Mouse (Mus musculus): ENCODE measurements at regions not wholly inside any gene's neighbourhood (a gene's known extent, or its start where the extent isn't known, plus 50 kb on each side); places are given as distances from the start of the nearest gene placed in this dataset.

DNA sequence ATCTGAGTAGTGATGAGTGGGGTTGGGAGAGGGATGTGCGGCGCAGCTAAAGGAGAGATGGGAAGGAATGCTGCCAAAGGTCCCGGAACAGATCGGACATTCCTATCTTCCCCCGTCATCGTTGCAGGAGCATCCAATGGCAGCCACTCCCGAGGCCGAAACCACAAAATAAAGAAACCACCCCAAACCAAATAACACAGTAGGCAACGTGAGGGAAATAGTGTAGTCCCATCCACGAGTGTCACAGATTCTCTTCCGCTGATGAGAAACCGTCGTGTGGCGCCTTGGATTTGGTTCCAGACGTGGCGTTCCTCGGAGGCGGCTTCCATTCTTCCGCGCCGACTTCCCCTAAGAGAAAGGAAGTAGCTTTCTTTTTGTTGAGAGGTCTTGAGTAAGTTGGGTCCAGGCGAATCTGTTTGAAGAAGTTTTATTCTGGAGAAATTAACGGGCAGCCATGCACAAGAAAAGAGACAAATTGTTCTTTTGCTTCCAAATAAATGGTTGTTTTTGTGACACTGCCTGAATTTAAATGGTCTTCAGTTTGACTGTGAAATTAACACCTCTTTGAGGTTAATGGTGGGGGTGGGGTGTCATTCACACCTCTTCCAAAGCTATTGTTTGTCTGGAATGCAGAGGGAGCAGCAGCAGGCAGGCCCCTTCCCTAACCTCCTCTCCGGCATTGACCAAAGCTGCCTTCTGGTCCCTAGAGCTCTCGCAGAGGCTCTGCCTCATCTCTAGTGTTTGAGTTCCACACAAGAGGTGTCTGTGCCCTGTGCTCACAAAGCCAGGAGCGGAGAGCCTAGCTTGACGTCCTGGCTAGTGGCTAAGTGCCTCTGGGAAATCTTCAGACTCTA, 88.3 kb upstream of the Eomes start:
- TF ChIP-seq POLR2A (IDR thresholded peaks at IDR 0.05; ENCODE audit: borderline replicate concordance, extremely low read depth, insufficient read depth, insufficient read length, poor library complexity, severe bottlenecking) (no peak), CTCF (IDR thresholded peaks at IDR 0.05; ENCODE audit: borderline replicate concordance, extremely low read depth, insufficient read depth, insufficient read length) (no peak)
- DNase-seq (ENCODE audit: low read depth), result peak; percentile 68

DNA sequence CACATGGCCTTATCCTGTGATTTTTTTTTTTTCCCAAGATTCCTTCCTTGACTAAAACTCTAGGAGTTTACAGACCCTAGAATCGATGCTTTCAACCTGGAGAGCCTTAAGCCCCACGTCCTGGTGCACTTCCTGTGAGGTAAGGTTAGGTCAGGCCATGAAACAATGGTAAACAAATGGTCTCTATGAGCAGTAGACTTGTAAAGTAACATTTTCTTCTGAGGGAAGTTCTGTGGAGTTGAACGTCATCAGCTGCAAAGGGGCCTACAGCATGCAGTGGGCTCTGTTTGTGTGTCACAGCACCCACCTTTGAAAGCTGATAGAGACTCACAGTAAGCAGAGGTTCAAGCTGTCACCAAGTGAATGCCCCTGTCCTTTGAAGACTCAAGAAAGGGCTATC, 87.3 kb upstream of the Eomes start:
- no peak for DNase-seq (ENCODE audit: low read depth)
- no peak for TF ChIP-seq CTCF (IDR thresholded peaks at IDR 0.05; ENCODE audit: borderline replicate concordance, extremely low read depth, insufficient read depth, insufficient read length)
- TF ChIP-seq POLR2A (IDR thresholded peaks at IDR 0.05; ENCODE audit: borderline replicate concordance, extremely low read depth, insufficient read depth, insufficient read length, poor library complexity, severe bottlenecking), result no peak

- no peak for DNase-seq (ENCODE audit: low read depth)
- no peak for TF ChIP-seq CTCF (IDR thresholded peaks at IDR 0.05; ENCODE audit: borderline replicate concordance, extremely low read depth, insufficient read depth, insufficient read length)
- no peak for TF ChIP-seq POLR2A (IDR thresholded peaks at IDR 0.05; ENCODE audit: borderline replicate concordance, extremely low read depth, insufficient read depth, insufficient read length, poor library complexity, severe bottlenecking)
Measured at GRCm38 (mm10) chr9:118391715-118392114, 86.3 kb upstream of the Eomes start.

GRCm38 (mm10) chr9:118392796-118393195, 85.2 kb upstream of the Eomes start:
- TF ChIP-seq CTCF (IDR thresholded peaks at IDR 0.05; ENCODE audit: borderline replicate concordance, extremely low read depth, insufficient read depth, insufficient read length) (no peak), POLR2A (IDR thresholded peaks at IDR 0.05; ENCODE audit: borderline replicate concordance, extremely low read depth, insufficient read depth, insufficient read length, poor library complexity, severe bottlenecking) (no peak)

GRCm38 (mm10) chr9:118393567-118393966, 84.4 kb upstream of the Eomes start:
- DNase-seq (ENCODE audit: low read depth), result no peak
- TF ChIP-seq CTCF (IDR thresholded peaks at IDR 0.05; ENCODE audit: borderline replicate concordance, extremely low read depth, insufficient read depth, insufficient read length) (no peak), POLR2A (IDR thresholded peaks at IDR 0.05; ENCODE audit: borderline replicate concordance, extremely low read depth, insufficient read depth, insufficient read length, poor library complexity, severe bottlenecking) (no peak)

More at GRCm38 (mm10) chr9:118392796-118393195, 85.2 kb upstream of the Eomes start:
- no peak for DNase-seq (ENCODE audit: low read depth)

GRCm38 (mm10) chr9:118396425-118397053, 81.5 kb upstream of the Eomes start:
- DNase-seq (ENCODE audit: low read depth), result no peak
- TF ChIP-seq CTCF (IDR thresholded peaks at IDR 0.05; ENCODE audit: borderline replicate concordance, extremely low read depth, insufficient read depth, insufficient read length) (no peak), POLR2A (IDR thresholded peaks at IDR 0.05; ENCODE audit: borderline replicate concordance, extremely low read depth, insufficient read depth, insufficient read length, poor library complexity, severe bottlenecking) (no peak)

GRCm38 (mm10) chr9:118400520-118400919, 77.5 kb upstream of the Eomes start:
- TF ChIP-seq CTCF (IDR thresholded peaks at IDR 0.05; ENCODE audit: borderline replicate concordance, extremely low read depth, insufficient read depth, insufficient read length) (no peak), POLR2A (IDR thresholded peaks at IDR 0.05; ENCODE audit: borderline replicate concordance, extremely low read depth, insufficient read depth, insufficient read length, poor library complexity, severe bottlenecking) (no peak)
- no peak for DNase-seq (ENCODE audit: low read depth)

DNA sequence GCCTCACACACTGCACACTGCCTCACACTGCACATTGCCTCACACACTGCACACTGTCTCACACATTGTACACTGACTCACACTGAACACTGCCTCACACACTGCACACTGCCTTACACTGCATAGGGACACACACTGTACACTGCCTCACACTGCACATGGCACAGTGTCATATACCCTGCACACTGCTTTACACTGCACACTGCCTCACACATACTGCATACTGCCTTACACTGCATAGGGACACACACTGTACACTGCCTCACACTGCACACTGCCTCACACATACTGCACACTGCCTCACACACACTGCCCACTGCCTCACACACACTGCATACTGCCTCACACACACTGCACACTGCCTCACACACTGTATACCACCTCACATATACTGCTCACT, 76.8 kb upstream of the Eomes start:
- no peak for TF ChIP-seq CTCF (IDR thresholded peaks at IDR 0.05; ENCODE audit: borderline replicate concordance, extremely low read depth, insufficient read depth, insufficient read length)
- no peak for TF ChIP-seq POLR2A (IDR thresholded peaks at IDR 0.05; ENCODE audit: borderline replicate concordance, extremely low read depth, insufficient read depth, insufficient read length, poor library complexity, severe bottlenecking)
- DNase-seq (ENCODE audit: low read depth), result no peak

DNA sequence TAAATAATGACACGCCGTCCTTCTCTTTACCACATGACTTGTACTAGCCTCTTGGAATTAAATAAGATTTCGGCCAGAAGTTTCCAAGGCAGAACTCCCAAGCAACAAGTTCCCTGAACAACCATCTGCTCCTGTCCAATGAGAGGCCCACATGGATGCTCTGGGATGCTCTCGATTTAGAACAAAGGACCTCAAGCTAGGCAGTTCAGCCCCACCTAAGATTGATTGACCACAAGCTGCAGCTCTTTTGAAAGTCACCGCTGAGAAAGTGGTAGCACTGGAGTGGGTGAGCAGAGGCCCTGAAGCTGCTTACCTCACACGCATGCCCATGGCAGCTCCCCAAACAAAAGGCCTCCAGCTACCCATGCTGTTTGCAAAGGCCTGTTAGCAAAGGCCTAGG, 73.1 kb upstream of the Eomes start:
- TF ChIP-seq CTCF (IDR thresholded peaks at IDR 0.05; ENCODE audit: borderline replicate concordance, extremely low read depth, insufficient read depth, insufficient read length) (no peak), POLR2A (IDR thresholded peaks at IDR 0.05; ENCODE audit: borderline replicate concordance, extremely low read depth, insufficient read depth, insufficient read length, poor library complexity, severe bottlenecking) (no peak)
- DNase-seq (ENCODE audit: low read depth), result no peak

GRCm38 (mm10) chr9:118405926-118406518, 72.0 kb upstream of the Eomes start:
- DNase-seq (ENCODE audit: low read depth), result no peak
- TF ChIP-seq POLR2A (IDR thresholded peaks at IDR 0.05; ENCODE audit: borderline replicate concordance, extremely low read depth, insufficient read depth, insufficient read length, poor library complexity, severe bottlenecking) (no peak), CTCF (IDR thresholded peaks at IDR 0.05; ENCODE audit: borderline replicate concordance, extremely low read depth, insufficient read depth, insufficient read length) (no peak)

DNA sequence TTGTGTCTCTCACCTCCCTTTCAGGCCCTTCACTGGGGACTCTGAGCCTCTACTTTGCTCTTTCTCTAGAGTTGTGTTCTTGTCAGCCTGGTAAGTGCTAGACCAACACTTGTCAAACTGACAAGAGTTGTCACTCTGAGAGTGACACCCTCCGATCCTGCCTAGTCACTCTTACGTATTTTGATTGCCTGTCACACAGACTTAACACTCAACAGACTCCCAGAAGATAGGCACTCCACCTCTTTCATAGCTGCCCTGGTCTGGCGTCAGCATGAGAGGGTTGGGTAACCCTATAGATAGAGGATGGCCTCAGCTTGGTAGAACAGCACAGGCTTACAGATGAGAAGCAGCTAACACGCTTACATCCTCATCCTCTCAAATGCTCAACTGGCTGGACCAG, 62.0 kb upstream of the Eomes start:
- DNase-seq (ENCODE audit: low read depth), result no peak
- no peak for TF ChIP-seq POLR2A (IDR thresholded peaks at IDR 0.05; ENCODE audit: borderline replicate concordance, extremely low read depth, insufficient read depth, insufficient read length, poor library complexity, severe bottlenecking)
- no peak for TF ChIP-seq CTCF (IDR thresholded peaks at IDR 0.05; ENCODE audit: borderline replicate concordance, extremely low read depth, insufficient read depth, insufficient read length)
